Comparison of ENCODE assay signal across 29 mouse cellular contexts in genomic region chr10:70864650-70865049, GRCm38 (mm10).
A peak's percentile ranks its signal among the peaks of the same experiment; 100 is the strongest.
DNase-seq lines count a peak whose midpoint lies in the region; ATAC-seq and TF ChIP-seq lines count a peak whose summit lies in the region.
"Had no signal": no experiment of that assay in that cellular context is flagged by ENCODE, and none has a peak within 500 bp of the region (broad histone marks: within the 10 kb centered on the region; RNA-seq: fewer than 3 reads in every experiment).

No protein-coding gene starts in this region.

- H3K4me1 ChIP-seq in limb, embryonic 15.5 days, result peaks cover 9% of the 10 kb centered on the region; the same call in 1 of the 2 replicates
- H3K4me1 ChIP-seq in limb, embryonic 10.5 days, result peaks cover 6% of the 10 kb centered on the region
- H3K4me1 ChIP-seq: heart, embryonic 10.5 days; heart, embryonic 13.5 days had no signal

- H3K9me3 ChIP-seq in limb, embryonic 15.5 days, result no peaks in the 10 kb centered on the region
- H3K9me3 ChIP-seq in limb, embryonic 10.5 days (replicated peaks), result no peaks in the 10 kb centered on the region
- H3K9me3 ChIP-seq: embryonic facial prominence, embryonic 10.5 days; embryonic facial prominence, embryonic 13.5 days; forebrain, embryonic 12.5 days; forebrain, embryonic 15.5 days; heart, embryonic 10.5 days; heart, embryonic 13.5 days had no signal

- no peak overlapping the region for H3K4me3 ChIP-seq in limb, embryonic 15.5 days
- H3K4me3 ChIP-seq in limb, embryonic 10.5 days, result no peak overlapping the region
- no peak overlapping the region for H3K4me3 ChIP-seq in C2C12 (ENCODE audit: insufficient read depth, poor library complexity, severe bottlenecking)
- H3K4me3 ChIP-seq: embryonic facial prominence, embryonic 10.5 days; embryonic facial prominence, embryonic 13.5 days; erythroblast, embryonic 14.5 days; forebrain, embryonic 12.5 days; forebrain, embryonic 15.5 days; heart, embryonic 10.5 days; heart, embryonic 13.5 days had no signal

- no peaks in the 10 kb centered on the region for H3K79me2 ChIP-seq in C2C12 (ENCODE audit: control insufficient read depth, insufficient read depth)

- H3ac ChIP-seq in C2C12 (ENCODE audit: control insufficient read depth, insufficient read length, low read depth), result no peak overlapping the region

- H3K27me3 ChIP-seq in limb, embryonic 15.5 days, result no peaks in the 10 kb centered on the region
- H3K27me3 ChIP-seq in limb, embryonic 10.5 days (ENCODE audit: low read depth, poor library complexity, severe bottlenecking), result no peaks in the 10 kb centered on the region
- no peaks in the 10 kb centered on the region for H3K27me3 ChIP-seq in C2C12 (ENCODE audit: control insufficient read depth, insufficient read depth, insufficient read length)
- H3K27me3 ChIP-seq: CH12.LX; embryonic facial prominence, embryonic 13.5 days; forebrain, embryonic 12.5 days; forebrain, embryonic 15.5 days; heart, embryonic 13.5 days had no signal

- H3K9ac ChIP-seq in limb, embryonic 15.5 days, result no peak overlapping the region
- H3K9ac ChIP-seq: embryonic facial prominence, embryonic 13.5 days; forebrain, embryonic 12.5 days; forebrain, embryonic 15.5 days; heart, embryonic 13.5 days; hindbrain, embryonic 14.5 days had no signal

- no peak for DNase-seq in limb, embryonic 10.5 days (ENCODE audit: low spot score)
- DNase-seq in 3T3-L1 (ENCODE audit: low read depth, low spot score), result peak; percentile 65
- no peak for DNase-seq in thymus, postnatal 14 days
- DNase-seq in thymus, postnatal 0 days (ENCODE audit: low spot score), result no peak
- DNase-seq: adrenal gland, adult 2 months; adrenal gland, postnatal 14 days; cerebellum, adult 11 months; cerebellum, adult 8-10 months; cerebellum, postnatal 10 days; cerebellum, postnatal 36 days; embryo, embryonic 11 days; gastrocnemius, postnatal 14 days; heart, adult 18-20 months; heart, postnatal 14 days; heart, postnatal 4 days had no signal

- H3K4me2 ChIP-seq in limb, embryonic 15.5 days, result no peak overlapping the region
- H3K4me2 ChIP-seq: embryonic facial prominence, embryonic 13.5 days; forebrain, embryonic 12.5 days; forebrain, embryonic 15.5 days; heart, embryonic 13.5 days; hindbrain, embryonic 14.5 days had no signal

- 0 out of 2 replicates have a peak overlapping the region, but pooled peaks have one; percentile 24 for H3K27ac ChIP-seq in limb, embryonic 15.5 days
- no peak overlapping the region for H3K27ac ChIP-seq in limb, embryonic 10.5 days
- H3K27ac ChIP-seq: embryonic facial prominence, embryonic 10.5 days; embryonic facial prominence, embryonic 13.5 days; forebrain, embryonic 12.5 days; forebrain, embryonic 15.5 days; heart, embryonic 10.5 days; heart, embryonic 13.5 days; hindbrain, embryonic 14.5 days; hindbrain, postnatal 0 days had no signal

- no peaks in the 10 kb centered on the region for H3K36me3 ChIP-seq in limb, embryonic 15.5 days
- no peaks in the 10 kb centered on the region for H3K36me3 ChIP-seq in limb, embryonic 10.5 days
- no peaks in the 10 kb centered on the region for H3K36me3 ChIP-seq in C2C12 (ENCODE audit: control insufficient read depth, insufficient read depth)
- H3K36me3 ChIP-seq: embryonic facial prominence, embryonic 10.5 days; embryonic facial prominence, embryonic 13.5 days; forebrain, embryonic 12.5 days; forebrain, embryonic 15.5 days; G1E; heart, embryonic 10.5 days; heart, embryonic 13.5 days had no signal

- 86% methylated on average over 5 of the region's 5 CpGs for WGBS in limb, embryonic 15.5 days
- WGBS in limb, embryonic 10.5 days, result 93% methylated on average over 5 of the region's 5 CpGs

- TF ChIP-seq CTCF in C2C12 (IDR thresholded peaks at IDR 0.05; ENCODE audit: control insufficient read depth, insufficient read depth, insufficient read length), result no peak

- no peak for ATAC-seq in limb, embryonic 15.5 days (ENCODE audit: insufficient number of reproducible peaks, low FRiP score, low TSS enrichment, low read depth)
- ATAC-seq: forebrain, embryonic 15.5 days; hindbrain, postnatal 0 days; inflammation-experienced regulatory T-cells, adult 6 months had no signal

- no peaks in the 10 kb centered on the region for H3K79me3 ChIP-seq in C2C12 (ENCODE audit: low read depth)

TF ChIP-seq in C2C12, 6 proteins besides CTCF, POLR2A, EP300 and RAD21:
- TF ChIP-seq MYOG (IDR thresholded peaks at IDR 0.05; ENCODE audit: control insufficient read depth, extremely low read depth, insufficient read length), result no peak
- TF ChIP-seq USF1 (IDR thresholded peaks at IDR 0.05; ENCODE audit: low read depth), result peak; percentile 62
- no peak for TF ChIP-seq MYOD1 (IDR thresholded peaks at IDR 0.05; ENCODE audit: control insufficient read depth, insufficient read length, low read depth)
- no peak for TF ChIP-seq MAX (IDR thresholded peaks at IDR 0.05)
- TF ChIP-seq CEBPB (IDR thresholded peaks at IDR 0.05; ENCODE audit: low read depth), result no peak
- no peak for TF ChIP-seq FOSL1 (IDR thresholded peaks at IDR 0.05; ENCODE audit: insufficient read depth, low read length, poor library complexity, severe bottlenecking)
